Mouse (Mus musculus) layer of hippocampus, adult 11-12 months (tissue): ENCODE measurements around the gene Nxn.

Experiments used
- DNase-seq: peaks from one replicate; pipeline ENCODE4 v3.0.0; 2022; ENCODE audit warnings: low spot score

Nxn gene

DNA sequence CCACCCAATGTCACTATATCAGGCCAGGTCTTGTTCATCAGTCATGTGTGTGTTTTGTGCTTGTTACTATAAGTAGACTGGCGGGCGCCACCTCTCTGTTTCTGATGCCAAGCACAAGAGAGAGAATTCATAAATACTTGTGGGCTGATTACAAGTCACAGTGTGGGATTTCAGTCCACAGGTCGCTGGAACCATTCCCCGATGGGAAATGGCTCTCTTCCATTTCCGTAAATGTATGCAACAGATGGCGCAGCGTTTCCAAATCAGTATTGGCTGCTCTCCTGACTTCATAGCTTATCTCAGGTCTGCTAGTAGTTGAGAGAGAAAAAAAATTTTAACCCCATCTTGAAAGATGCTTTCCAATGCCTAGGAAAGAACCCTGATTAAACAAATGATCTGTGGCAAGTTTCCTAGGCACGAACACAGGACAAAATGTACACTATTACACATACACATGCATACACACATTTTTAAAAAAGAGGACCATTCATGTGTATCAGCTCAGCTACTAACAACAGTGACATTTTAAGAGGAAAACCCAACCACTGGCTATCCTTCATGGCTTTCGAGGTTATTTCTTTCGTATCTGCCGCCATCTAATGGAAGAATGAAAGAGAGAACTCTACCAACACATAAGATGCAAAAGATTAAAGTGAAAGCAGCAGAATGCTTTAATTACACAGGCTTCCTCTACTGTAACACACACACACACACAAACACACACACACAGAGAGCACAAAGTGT is 819 bp upstream of the Nxn start:
- DNase-seq = no peak

DNA sequence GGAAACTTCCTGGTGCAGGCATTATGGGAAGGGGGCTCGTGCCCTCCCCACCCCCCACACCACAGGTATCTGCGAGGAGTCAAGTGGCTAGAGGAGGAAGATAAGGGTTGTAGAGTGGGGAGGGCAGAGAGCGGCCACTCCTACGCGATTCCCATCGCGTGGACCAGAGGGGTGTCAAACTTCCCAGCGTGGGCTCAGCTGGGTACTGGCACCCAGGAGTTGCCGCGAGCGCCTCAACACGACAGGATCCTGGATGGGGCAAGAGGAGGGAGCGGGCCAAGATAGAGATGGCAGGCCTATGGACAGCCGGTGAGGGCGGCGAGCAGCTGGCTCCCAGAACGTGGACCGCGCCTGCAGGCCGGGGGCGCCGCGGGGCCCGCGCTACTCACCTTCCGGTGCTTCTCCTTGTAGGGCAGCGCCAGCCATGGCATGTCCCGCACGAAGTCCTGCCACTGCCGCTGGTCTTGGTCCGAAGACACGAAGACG is 585 bp downstream of the Nxn start:
- no peak for DNase-seq

DNA sequence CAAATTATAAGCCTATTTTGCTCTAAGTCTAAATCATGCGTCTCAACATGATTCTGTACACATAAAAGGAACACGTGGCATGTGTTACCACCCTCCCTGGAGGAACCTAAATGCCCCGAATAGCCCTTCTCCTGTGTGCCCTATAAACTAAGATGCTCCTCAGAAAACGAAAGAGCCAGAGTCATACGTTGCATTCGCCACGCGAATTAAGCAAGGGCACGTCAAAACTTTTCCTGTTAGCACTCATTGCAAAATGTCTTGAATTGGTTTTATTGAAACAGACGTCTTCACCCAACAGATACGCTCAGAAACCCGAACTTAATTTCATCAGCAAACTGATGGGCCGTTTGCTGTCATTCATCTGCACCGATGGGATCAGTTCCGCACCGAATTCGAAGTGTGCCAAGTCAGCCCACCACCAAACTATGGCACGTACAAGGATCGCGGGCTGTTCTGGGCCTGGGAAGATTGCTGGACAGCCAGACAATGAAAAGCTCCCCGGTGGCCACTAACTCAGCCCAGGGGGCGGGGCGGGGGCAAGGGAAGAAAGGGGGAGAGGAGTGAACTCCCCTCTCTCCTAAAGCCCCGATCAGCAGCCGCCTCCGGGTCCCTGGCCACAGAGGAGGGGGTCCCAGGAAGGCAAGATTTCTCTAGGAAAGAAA is 1.2 kb downstream of the Nxn start:
- DNase-seq = no peak

DNA sequence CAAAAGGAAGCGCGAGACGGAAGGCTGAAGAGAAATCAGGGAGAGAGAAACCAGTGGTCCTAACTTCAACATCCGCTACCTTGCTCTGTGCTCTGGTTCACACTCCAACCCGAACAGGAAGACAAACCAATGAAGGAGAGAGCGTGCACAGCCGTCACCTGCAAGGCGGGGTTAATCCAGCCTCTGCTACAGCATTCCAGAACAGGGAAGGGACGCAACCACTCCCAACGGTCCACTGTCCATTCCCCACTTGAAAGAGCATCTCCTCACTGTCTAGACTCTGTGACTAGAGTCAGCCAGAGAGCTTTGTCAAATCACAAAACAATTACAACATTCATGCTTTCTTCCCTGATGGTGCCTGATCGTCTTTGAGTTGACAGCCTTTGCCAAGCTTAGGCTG is 5.9 kb downstream of the Nxn start:
- DNase-seq = no peak

DNA sequence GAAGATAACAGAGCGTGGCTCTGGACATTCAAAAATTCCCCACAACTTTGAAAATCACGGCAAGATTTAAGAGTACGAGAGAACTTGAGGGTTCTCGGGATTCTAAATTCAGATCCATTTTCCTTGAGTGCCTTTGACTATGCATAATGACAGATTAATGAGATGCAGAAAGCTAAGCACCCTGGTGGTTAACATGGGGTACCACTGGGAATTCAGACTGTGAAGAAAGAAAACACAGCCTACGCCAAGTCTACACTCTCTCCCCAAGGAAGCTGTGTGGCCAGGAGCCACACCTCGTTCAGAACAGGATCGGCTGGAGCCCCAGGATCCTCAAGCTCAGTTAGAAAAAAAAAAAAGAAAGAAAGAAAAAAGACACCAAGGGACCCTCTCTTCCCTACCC is 6.4 kb downstream of the Nxn start:
- no peak for DNase-seq

DNA sequence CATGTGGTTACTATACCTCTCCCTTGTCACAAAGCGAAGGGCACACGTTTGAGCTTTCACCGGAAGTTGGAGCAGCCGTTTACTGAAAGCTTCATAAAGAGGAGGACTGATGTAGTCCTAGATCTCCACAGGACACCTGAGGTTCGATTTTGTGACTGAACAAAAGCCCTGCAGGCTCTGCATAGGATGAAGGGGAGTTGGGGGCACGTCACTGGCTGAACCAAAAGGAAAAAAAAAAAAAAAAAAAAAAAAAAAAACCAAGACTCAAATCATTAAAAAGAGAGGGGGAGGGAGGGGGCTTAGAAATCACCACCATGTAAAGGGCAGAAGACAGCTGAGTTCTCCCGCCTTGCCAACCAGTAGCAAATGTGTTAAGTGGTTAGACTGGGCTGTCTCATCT is 10.2 kb downstream of the Nxn start:
- DNase-seq = no peak

DNA sequence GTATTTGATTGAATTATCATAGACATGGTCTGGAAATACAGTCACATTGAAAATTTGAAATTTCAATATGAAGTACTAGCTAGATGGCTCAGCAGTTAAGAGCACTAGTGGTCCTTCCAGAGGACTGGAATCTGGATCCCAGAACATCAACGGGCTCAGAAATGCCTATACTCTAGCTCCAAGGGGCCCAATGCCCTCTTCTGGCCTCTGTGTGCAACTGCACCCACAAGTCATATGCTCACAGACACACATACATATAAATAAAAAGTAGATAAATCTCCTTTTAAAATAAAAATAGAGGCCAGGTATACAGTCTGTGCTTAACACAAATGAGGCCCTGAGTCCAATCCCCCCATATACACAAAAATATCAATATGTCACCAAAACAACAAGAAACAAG is 11.8 kb downstream of the Nxn start:
- no peak for DNase-seq

DNA sequence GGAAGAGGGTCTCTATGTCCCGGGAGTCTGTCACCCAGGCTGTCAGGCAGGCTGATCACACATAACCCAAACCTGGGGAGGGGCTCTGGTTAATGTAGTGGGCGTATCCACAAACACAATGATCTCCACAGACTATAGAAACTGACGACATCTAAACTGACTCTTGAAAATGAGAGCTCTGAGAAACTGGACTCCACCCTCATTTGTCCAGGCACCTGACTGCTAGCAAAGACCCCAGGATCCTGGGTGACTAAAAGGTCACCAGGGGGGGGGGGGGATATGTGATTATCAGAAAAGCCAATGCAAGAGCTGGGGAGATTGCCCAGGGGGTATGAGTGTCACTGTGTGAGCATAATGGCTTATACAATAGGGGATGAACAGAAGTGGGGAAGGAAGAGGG is 13.2 kb downstream of the Nxn start:
- no peak for DNase-seq

DNA sequence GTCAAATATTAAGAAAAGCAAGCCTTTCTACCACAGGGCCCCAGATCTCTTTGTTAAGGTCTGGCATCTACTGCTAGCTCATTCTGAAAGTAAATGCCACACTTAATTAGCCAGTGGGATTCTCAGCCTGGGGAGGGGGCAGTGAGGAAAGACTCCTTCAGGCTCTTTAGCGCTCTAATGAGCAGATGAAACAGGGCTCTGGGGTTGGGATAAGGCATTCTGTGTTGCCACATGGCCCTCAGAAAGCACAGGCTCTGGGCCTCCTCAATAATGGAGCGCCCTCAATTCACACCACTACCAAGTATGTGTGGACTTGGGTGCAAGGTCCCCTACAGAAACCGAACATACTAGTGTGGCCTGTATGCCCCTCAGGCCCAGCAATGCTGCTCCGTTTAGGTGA is 13.9 kb downstream of the Nxn start:
- DNase-seq = no peak

DNA sequence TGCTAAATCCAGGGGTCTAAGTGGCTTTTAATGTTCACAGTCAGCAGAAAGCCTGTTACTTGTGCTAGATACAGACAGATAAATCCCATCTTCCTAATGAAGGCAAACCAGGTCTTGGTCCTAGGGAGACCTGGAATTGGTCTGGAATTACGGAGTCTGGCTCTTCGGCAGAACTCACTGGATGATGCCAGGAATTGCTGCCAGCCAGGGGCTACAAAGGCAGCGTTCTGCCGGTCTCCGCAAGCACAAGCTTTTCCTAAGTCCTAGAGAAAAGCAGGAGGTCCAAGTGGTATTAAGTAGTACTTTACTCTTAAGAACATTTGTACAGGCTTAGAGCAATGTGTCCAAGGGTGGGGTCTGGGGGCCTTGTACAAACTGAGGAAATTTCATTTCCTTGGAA is 14.6 kb downstream of the Nxn start:
- no peak for DNase-seq

DNA sequence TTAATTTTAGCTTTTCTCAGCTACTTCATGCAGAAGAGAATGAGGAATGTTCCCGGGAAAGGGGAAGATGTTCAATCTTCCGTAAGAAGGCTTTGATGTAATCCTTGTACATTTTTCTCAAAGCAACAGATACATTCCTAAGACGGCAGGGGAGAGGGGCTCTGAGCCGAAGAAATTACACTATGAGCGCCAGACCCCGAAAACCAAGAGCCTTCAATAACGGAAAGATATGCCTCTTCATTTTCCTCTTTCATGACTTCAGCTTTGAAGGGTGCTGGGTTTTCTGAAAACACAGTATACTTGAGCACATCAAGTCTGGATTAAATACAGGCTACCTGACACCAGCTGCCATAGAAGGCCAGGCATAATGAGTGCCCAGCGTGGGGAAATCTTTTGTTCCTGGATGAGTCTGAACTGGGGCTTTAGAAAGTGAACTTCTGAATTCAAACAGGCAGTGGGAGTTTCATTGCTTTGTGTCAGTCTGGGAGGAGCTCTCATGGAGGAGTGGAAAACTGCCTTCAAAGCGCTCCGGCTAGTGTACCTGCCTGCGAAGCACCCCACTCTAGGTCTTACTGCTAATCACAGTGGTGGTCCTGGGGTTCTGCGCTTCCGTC is 16.1 kb downstream of the Nxn start:
- no peak for DNase-seq

DNA sequence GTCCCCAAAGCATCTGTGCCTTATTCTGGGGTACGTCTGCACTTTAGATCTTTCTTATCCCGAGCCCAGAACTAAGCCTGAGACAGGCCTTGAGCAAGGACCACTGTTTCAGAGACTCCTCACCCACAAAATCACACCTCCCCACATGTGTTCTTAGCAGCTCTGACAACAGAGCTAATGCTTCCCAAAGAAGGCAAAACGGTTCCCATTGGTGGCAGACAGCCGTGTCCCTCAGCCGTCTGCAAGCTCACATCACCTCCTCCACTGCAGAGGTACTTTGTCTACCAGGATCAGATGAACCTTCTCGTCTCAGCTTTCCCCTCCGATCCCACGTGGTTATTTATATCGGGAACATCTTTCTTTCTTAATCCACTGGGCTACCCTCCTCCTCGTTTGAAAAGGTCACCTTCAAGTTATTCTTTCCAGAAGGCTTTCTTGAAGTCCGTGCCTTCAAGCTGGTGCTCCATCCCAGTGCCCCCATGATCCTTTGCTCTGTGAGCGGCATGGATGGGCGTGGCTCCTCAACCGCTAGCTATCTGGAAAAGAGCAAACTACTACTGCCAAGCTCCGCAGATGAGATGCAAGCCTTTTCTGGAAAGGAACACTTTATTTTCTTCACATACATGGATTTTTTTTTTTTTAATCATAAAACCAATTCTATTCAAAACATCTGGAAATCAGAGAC is 17.6 kb downstream of the Nxn start:
- DNase-seq = no peak

DNA sequence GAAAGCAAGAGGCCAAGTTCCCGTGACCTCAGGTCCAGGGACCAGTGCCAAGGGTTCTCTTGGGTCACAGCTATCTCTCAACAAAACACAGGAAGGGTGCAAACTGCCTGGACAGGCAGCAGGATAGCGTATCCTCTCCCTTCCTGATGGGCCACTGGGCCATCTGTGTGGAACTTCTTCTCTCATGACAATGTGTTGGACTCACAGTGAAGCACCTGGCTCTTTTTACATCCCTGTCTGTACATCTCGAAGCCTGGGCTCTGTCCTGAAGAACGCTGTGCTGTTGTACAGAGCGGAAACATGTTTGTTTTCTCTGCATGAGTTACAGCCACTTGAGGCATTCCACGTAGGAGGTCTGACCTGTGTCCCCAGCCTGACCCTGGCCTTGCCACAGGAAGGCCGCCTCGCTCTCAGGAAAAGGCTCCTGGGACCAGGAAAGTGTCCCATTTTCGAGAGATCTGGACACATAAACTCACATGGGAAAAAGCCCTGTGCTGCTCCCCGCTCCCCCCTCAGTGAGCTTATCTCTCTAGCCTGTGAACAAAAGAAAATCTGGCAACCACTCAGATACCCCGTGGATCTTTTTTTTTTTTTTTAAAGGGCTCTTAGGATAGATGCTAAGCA is 18.9 kb downstream of the Nxn start:
- no peak for DNase-seq

DNA sequence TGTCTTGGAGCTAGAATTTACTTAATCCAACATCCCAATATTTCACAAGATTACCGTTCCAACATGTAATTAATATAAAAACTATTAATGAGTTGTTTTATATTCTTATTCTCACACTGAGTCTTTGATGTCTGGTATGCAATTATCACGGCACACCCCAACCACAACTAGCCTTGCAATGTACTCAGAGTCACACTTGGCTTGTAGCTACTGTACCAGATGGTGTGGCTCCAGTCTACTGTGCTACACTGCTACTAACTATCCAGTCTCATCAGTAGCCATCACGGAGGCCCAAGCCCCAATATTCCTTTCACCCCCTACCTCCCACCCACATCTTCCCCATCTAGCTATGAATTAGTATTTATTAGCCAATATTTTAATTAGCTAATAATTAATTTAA is 22.5 kb downstream of the Nxn start:
- DNase-seq = no peak

DNA sequence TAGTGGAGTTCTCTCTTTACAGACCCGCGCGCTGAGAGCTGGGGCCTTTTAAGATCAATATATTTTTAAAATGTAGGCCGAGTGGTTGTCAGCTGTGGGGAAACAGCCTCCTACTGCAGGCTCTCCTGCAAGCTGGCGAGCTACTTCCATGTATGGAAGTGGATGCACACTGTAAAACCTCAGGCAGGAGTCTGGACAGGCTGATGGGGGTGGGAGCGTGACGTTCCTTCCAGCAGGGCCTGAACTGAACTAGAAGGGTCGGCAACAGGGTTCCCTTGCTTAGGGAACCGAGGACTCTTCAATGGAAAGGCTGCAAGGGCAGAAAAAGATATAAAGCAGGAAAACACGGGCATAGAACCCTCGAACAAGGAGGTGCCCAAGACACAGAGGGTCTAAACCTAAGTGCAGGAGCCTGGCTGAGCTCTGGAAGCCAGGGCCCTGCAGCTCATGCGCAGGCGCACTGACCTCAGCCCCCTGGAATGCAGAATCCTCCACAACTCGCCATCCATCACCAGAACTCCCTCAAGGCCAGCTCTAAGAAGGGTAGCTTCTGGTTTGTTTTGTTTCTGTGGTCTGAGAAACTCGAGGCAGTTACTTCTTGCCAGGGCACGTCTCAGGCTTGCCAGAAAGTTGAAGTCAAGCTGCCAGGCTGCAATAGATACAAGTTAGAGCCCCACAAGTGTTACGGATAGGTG is 24.3 kb downstream of the Nxn start:
- no peak for DNase-seq

DNA sequence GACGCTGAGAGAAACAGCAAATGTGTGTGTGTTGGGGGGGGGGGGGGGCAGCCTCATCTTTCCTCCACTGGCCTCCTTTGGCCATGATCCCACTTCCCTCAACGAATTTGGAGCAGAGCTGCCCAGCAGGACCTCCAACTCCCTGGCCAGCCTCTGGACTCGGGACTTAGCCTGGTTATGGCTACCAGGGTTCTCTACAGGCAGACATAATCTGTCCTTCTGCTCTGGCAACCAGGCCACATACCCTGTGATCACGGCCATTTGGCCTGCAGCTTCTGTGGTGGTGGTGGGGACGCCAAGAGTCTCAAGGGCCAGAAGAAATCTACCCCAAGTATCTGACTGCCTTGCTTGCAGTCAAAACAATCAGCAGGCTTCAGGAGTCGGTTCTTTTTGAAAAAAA is 26.4 kb downstream of the Nxn start:
- no peak for DNase-seq

DNA sequence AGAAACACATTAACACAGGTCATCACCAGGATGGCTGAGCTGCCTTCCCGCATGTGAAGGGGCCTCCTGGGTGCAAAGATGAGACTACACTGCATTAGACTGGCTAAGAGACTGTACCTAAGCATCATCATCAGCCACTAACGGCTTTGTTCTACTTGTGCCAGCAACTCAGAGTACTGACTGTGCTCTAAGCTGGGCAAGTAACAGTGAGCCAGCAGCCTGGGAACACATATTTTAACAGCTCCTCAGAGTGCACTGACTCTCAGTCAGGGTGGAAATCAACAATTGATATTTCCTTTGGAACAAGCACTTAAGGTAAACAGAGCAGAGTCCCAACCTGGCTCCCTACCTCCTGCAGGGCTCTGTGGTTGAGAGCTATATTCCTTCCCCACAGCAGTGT is 26.8 kb downstream of the Nxn start:
- no peak for DNase-seq

DNA sequence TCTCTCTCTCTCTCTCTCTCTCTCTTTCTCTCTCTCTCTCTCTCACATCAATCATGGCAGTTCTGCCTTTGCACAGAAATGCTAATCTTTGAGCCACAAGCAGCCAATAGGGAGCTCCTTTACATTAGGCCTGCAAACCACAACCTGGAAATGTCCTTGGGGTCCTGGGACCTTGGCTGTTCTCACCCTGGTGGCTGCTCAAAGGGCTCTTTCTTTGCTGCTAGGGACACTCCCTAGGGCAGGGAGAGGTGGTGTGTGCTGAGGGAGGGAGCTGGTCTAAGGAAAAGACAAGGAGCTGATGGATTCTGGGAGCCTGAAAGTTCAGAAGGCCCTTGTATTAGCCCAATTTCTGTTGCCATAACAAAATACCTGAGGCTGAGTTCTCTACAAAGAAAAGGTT is 28.4 kb downstream of the Nxn start:
- no peak for DNase-seq

DNA sequence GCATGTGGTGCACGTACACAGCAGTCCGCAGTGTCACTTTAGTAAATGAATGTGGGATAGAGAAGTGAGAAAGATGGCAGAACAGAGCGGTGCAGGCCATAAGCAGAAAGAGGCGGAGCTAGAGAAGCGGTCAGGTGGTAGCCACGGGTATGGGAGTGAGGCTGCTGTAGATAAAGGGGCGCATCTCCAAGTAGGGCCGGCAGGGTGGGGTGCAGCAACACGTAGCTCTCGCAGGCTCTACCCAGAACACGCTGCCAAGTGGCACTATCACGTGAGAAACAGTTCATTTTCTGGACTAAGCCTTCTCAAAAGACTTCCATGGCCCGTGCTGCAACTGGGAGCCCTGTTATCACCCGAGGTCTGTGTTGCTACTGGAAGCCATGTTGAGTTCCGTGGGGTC is 32.2 kb downstream of the Nxn start:
- DNase-seq = no peak

DNA sequence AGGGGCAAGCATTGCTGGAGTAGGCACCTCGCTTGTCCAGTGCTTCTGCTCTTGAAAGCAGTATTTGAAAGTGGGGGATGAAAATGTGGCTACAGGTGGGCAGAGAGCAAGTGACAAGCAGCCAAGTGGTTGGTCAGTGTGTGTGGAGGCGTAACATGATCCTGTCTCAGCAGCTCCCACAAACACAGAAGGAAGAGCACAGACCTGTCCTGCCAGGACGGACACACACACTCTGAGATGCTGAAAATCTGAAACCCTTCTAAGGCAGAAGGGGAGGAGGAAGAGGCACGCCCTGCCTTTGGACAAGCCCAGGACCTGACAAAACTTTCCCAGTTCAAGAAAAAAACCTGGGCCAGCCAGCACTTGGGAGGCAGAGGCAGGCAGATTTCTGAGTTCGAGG is 34.9 kb downstream of the Nxn start:
- DNase-seq = no peak

DNA sequence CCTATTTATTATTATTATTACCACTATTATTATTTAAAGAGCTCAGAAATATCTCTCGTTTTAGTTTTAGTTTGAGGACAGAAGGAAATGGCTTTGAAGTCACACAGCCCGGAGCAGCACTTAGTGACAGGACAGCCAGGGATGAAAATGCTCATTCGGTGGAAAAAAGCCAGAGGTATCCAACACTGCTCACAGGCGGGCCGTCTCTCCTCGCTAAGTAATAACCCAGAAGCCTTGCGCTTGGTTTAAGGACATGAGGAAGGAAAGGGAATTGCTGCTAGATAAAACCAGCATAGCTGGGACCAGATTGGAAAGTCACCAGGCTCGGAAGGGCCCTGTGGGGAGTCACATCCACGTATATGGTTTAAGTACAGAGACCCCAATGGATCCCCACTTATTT is 35.3 kb downstream of the Nxn start:
- DNase-seq = no peak

DNA sequence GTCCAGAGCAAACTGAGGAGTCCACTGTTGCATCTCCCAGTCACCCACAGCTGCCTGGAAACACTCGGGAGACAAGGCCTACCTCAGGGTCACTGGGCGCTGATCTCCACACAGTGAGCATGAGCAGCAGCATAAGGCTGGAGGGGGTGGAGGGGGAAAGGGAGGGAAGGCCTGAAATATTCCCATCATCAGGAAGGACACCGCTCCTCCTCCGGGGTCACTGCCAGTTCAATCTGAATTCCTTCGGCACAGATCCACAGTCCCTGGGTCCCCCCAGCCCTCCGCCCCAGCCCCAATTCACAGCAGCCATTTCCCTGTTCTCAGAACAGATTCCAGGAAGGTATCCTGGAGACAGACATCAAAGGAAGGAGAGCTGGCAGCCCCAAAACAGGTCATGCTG is 35.8 kb downstream of the Nxn start:
- no peak for DNase-seq
